Mouse (Mus musculus) embryo, embryonic 10 days (tissue): ENCODE data around the gene Strip2.

Source experiments
- DNase-seq: peaks from one replicate; pipeline ENCODE4 v3.0.0-alpha.2; 2015; ENCODE audit warnings: low spot score

Gene Strip2

DNA sequence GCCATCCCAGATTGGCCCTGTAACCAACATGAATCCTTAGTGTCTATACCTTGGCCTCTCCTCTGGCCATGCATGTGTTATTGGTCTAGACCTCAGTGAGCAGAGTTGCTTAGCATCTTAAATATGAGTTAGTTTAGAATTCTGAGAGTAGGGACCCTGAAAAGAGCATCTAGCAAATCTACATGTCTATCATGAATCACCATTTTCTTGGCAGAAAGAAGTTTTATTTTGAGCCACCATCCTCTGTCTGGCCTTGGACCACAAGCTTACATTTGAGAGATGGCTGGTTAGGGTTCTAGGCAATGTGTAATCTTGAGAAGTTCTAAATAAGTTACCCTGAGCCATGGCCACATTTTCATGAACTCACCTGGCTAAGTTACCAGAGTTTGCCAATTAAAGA, 13.3 kb downstream of the Strip2 start:
- DNase-seq = no peak

DNA sequence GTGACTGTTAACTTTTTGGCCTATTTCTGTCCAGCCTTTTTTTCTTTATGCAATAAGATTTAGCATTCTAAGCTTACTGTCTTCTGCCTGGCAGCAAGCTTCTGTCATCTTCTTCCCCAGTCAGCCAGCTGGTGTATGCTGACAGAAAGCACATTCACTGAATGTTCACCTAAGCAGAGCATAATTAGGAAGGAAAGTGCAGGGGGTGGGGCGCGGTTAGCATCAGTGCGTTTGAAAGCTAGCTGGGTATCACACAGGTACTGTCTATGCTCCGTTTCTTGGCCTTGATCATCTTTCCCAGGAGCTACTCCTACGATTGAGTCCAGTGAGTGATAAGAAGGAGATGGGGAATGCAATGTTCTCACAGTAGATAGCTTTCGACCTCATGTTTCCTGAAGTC, 13.9 kb downstream of the Strip2 start:
- DNase-seq = no peak

DNA sequence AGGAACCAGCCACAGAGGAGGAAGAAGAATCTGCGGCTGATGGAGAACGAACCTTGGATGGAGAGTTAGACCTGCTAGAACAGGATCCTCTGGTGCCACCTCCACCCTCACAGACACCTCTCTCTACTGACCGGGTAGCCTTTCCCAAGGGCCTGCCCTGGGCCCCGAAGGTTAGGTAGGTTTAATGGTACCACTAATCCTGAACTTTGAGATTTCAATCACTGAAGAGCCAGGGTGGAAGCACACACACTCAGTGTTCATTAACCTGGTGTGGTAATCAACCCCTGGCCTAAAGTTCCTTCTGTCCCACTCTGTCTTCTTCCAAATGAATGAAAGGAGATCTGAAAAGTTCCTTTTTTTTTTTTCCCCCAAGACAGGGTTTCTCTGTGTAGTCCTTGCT, 14.4 kb downstream of the Strip2 start:
- DNase-seq = no peak

DNA sequence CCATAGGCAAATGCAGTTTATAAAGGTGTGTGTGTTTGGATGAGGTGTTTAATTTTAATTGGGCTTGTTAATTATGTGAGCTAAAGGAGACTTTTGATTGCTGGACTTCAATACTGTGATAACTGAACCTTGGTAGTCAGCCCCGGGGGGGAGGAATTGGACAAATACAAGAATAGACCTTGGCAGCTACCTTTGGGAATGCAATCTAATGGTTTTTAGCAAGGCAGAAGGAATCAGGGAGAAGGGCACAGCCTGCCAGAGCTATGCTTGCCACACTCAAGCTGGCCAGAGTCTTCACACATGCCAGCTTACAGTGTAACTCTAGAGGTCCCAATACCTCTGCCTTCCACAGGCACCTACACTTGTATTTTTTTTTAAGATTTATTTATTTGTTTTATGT, 18.9 kb downstream of the Strip2 start:
- DNase-seq = no peak

DNA sequence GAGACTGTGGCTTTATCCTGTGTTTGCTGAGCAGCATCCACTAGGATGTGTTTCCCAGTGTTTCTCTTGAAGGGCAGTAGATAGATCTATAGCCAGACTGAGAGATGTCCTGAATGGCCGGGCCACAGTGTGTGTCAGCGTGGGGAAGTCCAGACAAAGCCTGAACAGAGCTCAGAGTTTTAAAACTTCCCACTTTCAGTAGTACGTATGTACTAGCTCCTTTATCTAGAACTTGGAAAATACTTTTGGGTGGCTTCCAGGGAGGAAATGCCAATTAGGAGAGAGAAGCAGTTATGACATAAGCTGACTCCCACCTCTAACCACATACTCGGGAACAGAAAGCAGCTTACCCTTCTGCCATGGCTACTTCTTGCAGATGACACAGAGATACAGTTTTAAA, 23.6 kb downstream of the Strip2 start:
- DNase-seq = no peak

DNA sequence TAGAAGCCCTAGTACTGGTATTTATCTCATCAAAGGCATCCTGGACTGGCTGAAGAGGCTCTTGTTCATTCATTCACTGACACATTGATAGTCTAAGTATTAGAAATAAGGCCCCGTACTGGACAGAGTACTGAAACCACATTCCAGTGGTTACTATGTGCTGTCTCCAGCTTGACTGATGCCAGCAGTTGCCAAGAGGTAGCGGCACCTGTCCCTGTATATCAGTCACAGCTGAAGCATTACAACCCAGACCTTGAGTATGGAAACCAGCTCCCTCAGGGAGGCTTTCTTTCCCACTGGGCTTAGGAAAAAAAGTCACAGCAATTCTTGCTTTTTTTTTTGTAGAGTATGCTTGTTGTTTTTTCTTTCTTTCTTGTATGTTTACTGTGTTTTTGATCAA, 24.2 kb downstream of the Strip2 start:
- DNase-seq = no peak

DNA sequence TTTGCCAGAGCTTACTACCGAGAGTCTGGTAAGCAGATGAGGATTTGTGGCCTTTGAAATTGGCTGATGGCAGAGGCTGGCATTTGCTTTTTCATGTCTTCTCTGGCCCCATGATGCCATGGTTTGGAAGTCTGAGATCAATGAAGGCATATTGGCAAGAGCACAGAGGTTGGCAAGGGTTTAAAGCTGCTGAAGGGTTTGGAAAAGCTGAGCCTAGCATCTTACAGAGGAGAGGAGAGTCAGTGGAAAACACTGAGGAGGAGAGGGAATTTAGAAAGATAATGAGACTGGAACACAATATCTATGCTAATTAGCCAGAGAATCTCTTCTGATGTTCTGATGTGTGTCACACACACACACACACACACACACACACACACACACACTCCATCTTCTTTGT, 27.7 kb downstream of the Strip2 start:
- DNase-seq = no peak

GRCm38 (mm10) chr6:29946568-29946967, 29.8 kb downstream of the Strip2 start:
- DNase-seq = no peak

DNA sequence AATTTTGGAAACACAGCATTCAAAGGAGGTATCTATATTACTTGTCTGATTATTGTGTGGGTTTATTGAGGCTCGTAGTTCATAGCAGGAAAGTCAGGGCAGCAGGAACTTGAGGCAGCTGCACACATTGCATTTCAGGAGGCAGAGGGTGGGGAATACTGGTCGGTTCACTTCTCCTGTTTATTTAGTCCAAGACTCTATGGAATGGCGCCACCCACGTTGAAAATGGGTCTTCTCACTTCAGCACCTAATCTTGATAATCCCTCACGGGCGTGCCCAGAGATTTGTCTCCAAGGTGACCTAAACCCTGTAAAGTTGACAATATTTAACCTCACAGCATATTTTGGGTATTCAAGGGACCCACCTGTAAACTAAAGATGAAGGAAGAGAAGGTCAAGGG, 31.0 kb downstream of the Strip2 start:
- DNase-seq = no peak

GRCm38 (mm10) chr6:29956749-29957148, 39.9 kb downstream of the Strip2 start:
- DNase-seq = no peak

DNA sequence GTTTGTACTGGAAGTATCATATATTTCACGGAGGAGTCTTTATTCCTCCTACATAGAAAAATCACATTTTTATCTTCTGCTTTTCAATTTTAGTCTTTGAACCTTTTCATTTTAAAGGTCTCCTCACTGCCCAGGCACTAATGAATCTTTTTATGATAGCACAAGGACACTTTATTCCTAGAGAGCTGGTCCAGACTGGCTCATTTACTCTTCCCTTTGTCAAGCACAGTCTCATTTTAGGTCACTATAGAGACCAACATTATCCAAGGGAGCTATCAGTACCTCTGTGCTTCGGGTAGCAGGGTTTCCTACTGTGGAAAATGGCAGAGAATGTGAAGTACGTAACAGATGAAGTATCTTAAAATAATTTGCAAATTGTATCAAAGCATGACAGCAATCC, 41.9 kb downstream of the Strip2 start:
- no peak for DNase-seq

- no peak for DNase-seq
Measured at GRCm38 (mm10) chr6:29961081-29961480, 44.3 kb downstream of the Strip2 start.

GRCm38 (mm10) chr6:29967917-29968316, 51.1 kb downstream of the Strip2 start:
- no peak for DNase-seq

DNA sequence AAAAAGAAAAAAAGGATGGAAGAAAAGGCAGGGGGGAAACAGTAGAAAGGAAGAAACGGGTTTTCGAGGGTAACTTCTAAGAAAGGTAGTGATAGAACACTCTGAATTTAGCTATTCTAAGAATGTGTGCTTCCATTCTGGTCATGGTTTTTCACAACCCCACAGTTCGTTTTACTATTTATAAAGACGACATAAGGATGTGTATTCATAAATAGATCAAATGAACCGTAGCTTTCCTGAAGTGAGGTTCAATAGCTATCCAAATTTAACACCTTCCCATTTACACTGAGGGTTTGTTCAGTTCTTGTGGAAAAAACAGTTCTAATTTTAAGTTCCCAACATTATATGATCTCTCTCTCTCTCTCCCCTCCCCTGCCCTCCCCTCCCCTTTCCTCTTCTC, 56.5 kb downstream of the Strip2 start:
- no peak for DNase-seq

- no peak for DNase-seq
Measured at GRCm38 (mm10) chr6:29974836-29975235, 58.0 kb downstream of the Strip2 start.

GRCm38 (mm10) chr6:29980461-29980860, 63.6 kb downstream of the Strip2 start:
- no peak for DNase-seq

DNA sequence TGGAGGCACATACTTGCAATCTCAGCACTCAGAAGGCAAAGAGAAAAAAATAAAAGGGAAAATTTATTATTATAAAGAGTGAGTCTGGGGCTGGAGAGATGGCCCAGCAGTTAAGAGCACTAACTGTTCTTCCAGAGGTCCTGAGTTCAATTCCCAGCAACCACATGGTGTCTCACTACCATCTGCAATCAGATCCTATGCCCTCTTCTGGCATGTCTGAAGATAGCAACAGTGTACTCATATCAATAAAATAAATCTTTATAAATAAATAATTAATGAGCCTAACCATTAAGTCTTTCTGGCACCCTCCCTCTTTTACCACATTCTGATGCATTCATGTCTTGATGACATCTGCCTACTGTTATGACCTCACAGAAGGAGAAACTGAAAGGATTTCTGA, 65.0 kb downstream of the Strip2 start:
- DNase-seq = no peak

- DNase-seq = peak; percentile 78
Measured at GRCm38 (mm10) chr6:29985058-29985498, 68.3 kb downstream of the Strip2 start.

- DNase-seq = peak; percentile 41
Measured at GRCm38 (mm10) chr6:29985504-29985903, 68.7 kb downstream of the Strip2 start.

DNA sequence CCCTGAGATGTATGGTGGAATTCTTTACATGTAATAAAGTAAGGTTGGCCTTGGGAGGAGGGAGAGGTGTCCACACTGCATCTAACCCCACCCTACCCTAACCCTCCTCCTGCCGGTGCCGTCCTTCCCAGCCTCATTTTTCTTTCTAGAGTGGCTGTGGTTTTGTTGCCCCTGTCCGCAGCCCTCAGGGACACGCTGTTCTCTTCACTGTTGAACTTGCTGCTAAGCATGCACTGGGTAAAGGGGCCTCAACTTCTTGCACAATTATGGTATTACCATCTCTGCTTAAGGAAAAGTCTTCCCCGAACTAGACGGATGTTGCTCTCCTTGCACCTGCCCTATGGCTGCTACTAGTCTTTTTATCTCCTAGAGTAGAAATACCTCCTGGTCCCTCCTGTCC, 69.2 kb downstream of the Strip2 start:
- DNase-seq = no peak

DNA sequence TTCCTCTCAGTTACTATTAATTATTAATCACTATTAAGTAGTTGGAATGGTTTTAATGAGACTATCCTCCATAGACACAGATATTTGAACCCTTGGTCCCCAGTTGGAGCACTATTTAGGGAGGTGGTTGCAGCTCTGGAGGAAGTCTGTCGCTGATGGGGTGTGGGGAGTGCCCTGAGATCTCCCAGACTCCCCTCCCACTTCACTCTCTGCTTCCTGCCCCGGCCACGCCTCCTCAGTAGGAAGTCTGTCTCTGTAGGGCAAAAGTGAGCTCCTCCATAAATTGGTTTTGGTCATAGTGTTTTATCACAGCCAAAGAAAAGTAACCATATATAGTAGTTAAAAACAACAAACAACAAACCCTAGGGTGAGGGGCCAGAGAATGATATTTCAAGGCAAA, 70.4 kb downstream of the Strip2 start:
- DNase-seq = no peak

DNA sequence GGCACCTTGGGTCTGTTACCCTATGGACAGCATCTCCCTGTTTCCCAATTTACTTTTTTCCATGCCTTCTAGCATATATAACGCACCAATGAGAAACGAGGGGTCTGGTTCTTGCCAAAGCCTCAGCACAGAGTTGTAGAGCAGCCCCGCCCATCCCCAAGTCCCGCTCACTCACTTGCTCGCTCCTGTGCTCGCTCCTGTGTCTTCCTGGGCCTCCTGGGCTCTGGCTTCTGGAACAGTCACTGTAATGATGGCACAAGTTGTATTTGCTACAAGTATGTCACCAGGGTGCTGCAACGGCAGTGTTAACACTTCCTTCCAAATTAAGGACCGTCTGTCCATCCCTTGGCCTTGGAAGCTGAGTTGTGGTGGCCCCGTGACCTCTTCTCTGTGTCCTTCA, 81.3 kb downstream of the Strip2 start:
- no peak for DNase-seq

- DNase-seq = no peak
Measured at GRCm38 (mm10) chr6:29998771-29999170, 82.0 kb downstream of the Strip2 start.

- no peak for DNase-seq
Measured at GRCm38 (mm10) chr6:30002628-30003027, 85.8 kb downstream of the Strip2 start.

- no peak for DNase-seq
Measured at GRCm38 (mm10) chr6:30005851-30006250, 89.0 kb downstream of the Strip2 start.
